Mouse (Mus musculus): Measurements from ENCODE around the gene 1700029J07Rik.
A peak's percentile ranks its signal among the peaks of the same experiment; 100 is the strongest.

1700029J07Rik gene

GRCm38 (mm10) chr8:45934582-45935014 lies 40.5 kb downstream of the 1700029J07Rik start, which contains the start of gene Ccdc110:
TSS of gene Ccdc110 (plus strand) at chr8:45934619.
- no peaks in the 10 kb centered on the region for H3K27me3 ChIP-seq (ENCODE audit: insufficient read depth, low read length)
- no peak within 1 kb of the TSS; the same call in 1 of the 2 replicates for H3K4me3 ChIP-seq (replicated peaks; ENCODE audit: low read length)
- no peaks in the 10 kb centered on the region for H3K36me3 ChIP-seq (ENCODE audit: insufficient read depth, low read length)
- peak; percentile 66 for TF ChIP-seq CTCF (conservative IDR thresholded peaks at IDR 0.05; ENCODE audit: low read length)
- no peak for TF ChIP-seq NANOG (IDR thresholded peaks at IDR 0.05; ENCODE audit: borderline replicate concordance, low read length)
- TF ChIP-seq POU5F1 (IDR thresholded peaks at IDR 0.05; ENCODE audit: borderline replicate concordance, low read length): no peak
- peaks cover 47% of the 10 kb centered on the region for H3K9me3 ChIP-seq (ENCODE audit: low read length)
- H3K4me1 ChIP-seq (replicated peaks; ENCODE audit: low read depth, low read length): peaks cover 8% of the 10 kb centered on the region; the same call in 1 of the 2 replicates

GRCm38 (mm10) chr8:45922116-45922515 lies 52.9 kb downstream of the 1700029J07Rik start:
- no peaks in the 10 kb centered on the region for H3K36me3 ChIP-seq (ENCODE audit: insufficient read depth, low read length)
- peaks cover 22% of the 10 kb centered on the region for H3K27me3 ChIP-seq (ENCODE audit: insufficient read depth, low read length)
- no peaks in the 10 kb centered on the region for H3K9me3 ChIP-seq (ENCODE audit: low read length)
- TF ChIP-seq POU5F1 (IDR thresholded peaks at IDR 0.05; ENCODE audit: borderline replicate concordance, low read length) (no peak), CTCF (conservative IDR thresholded peaks at IDR 0.05; ENCODE audit: low read length) (no peak), NANOG (IDR thresholded peaks at IDR 0.05; ENCODE audit: borderline replicate concordance, low read length) (no peak)
- H3K4me1 ChIP-seq (replicated peaks; ENCODE audit: low read depth, low read length): peaks cover 27% of the 10 kb centered on the region
- no peak overlapping the region for H3K4me3 ChIP-seq (replicated peaks; ENCODE audit: low read length)

GRCm38 (mm10) chr8:45920392-45920791 lies 54.7 kb downstream of the 1700029J07Rik start:
- H3K27me3 ChIP-seq (ENCODE audit: insufficient read depth, low read length): peaks cover 32% of the 10 kb centered on the region
- no peaks in the 10 kb centered on the region for H3K9me3 ChIP-seq (ENCODE audit: low read length)
- H3K4me1 ChIP-seq (replicated peaks; ENCODE audit: low read depth, low read length): peaks cover 34% of the 10 kb centered on the region
- TF ChIP-seq CTCF (conservative IDR thresholded peaks at IDR 0.05; ENCODE audit: low read length) (no peak), NANOG (IDR thresholded peaks at IDR 0.05; ENCODE audit: borderline replicate concordance, low read length) (no peak), POU5F1 (IDR thresholded peaks at IDR 0.05; ENCODE audit: borderline replicate concordance, low read length) (no peak)
- no peak overlapping the region for H3K4me3 ChIP-seq (replicated peaks; ENCODE audit: low read length)
- no peaks in the 10 kb centered on the region for H3K36me3 ChIP-seq (ENCODE audit: insufficient read depth, low read length)

GRCm38 (mm10) chr8:45918891-45919290 lies 56.2 kb downstream of the 1700029J07Rik start:
- H3K4me3 ChIP-seq (replicated peaks; ENCODE audit: low read length): peak overlapping the region; percentile 48
- H3K9me3 ChIP-seq (ENCODE audit: low read length): no peaks in the 10 kb centered on the region
- H3K36me3 ChIP-seq (ENCODE audit: insufficient read depth, low read length): no peaks in the 10 kb centered on the region
- peaks cover 34% of the 10 kb centered on the region for H3K4me1 ChIP-seq (replicated peaks; ENCODE audit: low read depth, low read length)
- TF ChIP-seq CTCF (conservative IDR thresholded peaks at IDR 0.05; ENCODE audit: low read length): no peak
- no peak for TF ChIP-seq NANOG (IDR thresholded peaks at IDR 0.05; ENCODE audit: borderline replicate concordance, low read length)
- TF ChIP-seq POU5F1 (IDR thresholded peaks at IDR 0.05; ENCODE audit: borderline replicate concordance, low read length): no peak
- H3K27me3 ChIP-seq (ENCODE audit: insufficient read depth, low read length): peaks cover 32% of the 10 kb centered on the region

GRCm38 (mm10) chr8:45917040-45917679 lies 57.9 kb downstream of the 1700029J07Rik start:
- no peak for TF ChIP-seq POU5F1 (IDR thresholded peaks at IDR 0.05; ENCODE audit: borderline replicate concordance, low read length)
- TF ChIP-seq CTCF (conservative IDR thresholded peaks at IDR 0.05; ENCODE audit: low read length): no peak
- no peak for TF ChIP-seq NANOG (IDR thresholded peaks at IDR 0.05; ENCODE audit: borderline replicate concordance, low read length)
- H3K27me3 ChIP-seq (ENCODE audit: insufficient read depth, low read length): peaks cover 32% of the 10 kb centered on the region
- H3K9me3 ChIP-seq (ENCODE audit: low read length): no peaks in the 10 kb centered on the region
- 0 out of 2 replicates have a peak overlapping the region, but pooled peaks have one; percentile 37 for H3K4me3 ChIP-seq (replicated peaks; ENCODE audit: low read length)
- no peaks in the 10 kb centered on the region for H3K36me3 ChIP-seq (ENCODE audit: insufficient read depth, low read length)
- peaks cover 34% of the 10 kb centered on the region for H3K4me1 ChIP-seq (replicated peaks; ENCODE audit: low read depth, low read length)

GRCm38 (mm10) chr8:45916496-45916895 lies 58.6 kb downstream of the 1700029J07Rik start:
- TF ChIP-seq CTCF (conservative IDR thresholded peaks at IDR 0.05; ENCODE audit: low read length): no peak
- TF ChIP-seq POU5F1 (IDR thresholded peaks at IDR 0.05; ENCODE audit: borderline replicate concordance, low read length): no peak
- TF ChIP-seq NANOG (IDR thresholded peaks at IDR 0.05; ENCODE audit: borderline replicate concordance, low read length): no peak
- H3K27me3 ChIP-seq (ENCODE audit: insufficient read depth, low read length): peaks cover 32% of the 10 kb centered on the region
- H3K9me3 ChIP-seq (ENCODE audit: low read length): no peaks in the 10 kb centered on the region
- H3K36me3 ChIP-seq (ENCODE audit: insufficient read depth, low read length): no peaks in the 10 kb centered on the region
- H3K4me3 ChIP-seq (replicated peaks; ENCODE audit: low read length): 0 out of 2 replicates have a peak overlapping the region, but pooled peaks have one; percentile 37
- H3K4me1 ChIP-seq (replicated peaks; ENCODE audit: low read depth, low read length): peaks cover 34% of the 10 kb centered on the region

GRCm38 (mm10) chr8:45913707-45914106 lies 61.3 kb downstream of the 1700029J07Rik start:
- no peaks in the 10 kb centered on the region for H3K36me3 ChIP-seq (ENCODE audit: insufficient read depth, low read length)
- peaks cover 17% of the 10 kb centered on the region for H3K4me1 ChIP-seq (replicated peaks; ENCODE audit: low read depth, low read length)
- no peak overlapping the region for H3K4me3 ChIP-seq (replicated peaks; ENCODE audit: low read length)
- no peak for TF ChIP-seq NANOG (IDR thresholded peaks at IDR 0.05; ENCODE audit: borderline replicate concordance, low read length)
- no peak for TF ChIP-seq CTCF (conservative IDR thresholded peaks at IDR 0.05; ENCODE audit: low read length)
- TF ChIP-seq POU5F1 (IDR thresholded peaks at IDR 0.05; ENCODE audit: borderline replicate concordance, low read length): no peak
- H3K27me3 ChIP-seq (ENCODE audit: insufficient read depth, low read length): peaks cover 21% of the 10 kb centered on the region
- no peaks in the 10 kb centered on the region for H3K9me3 ChIP-seq (ENCODE audit: low read length)

- no peaks in the 10 kb centered on the region for H3K4me1 ChIP-seq (replicated peaks; ENCODE audit: low read depth, low read length)
- peaks cover 6% of the 10 kb centered on the region; the same call in 1 of the 2 replicates for H3K27me3 ChIP-seq (ENCODE audit: insufficient read depth, low read length)
- no peaks in the 10 kb centered on the region for H3K9me3 ChIP-seq (ENCODE audit: low read length)
- TF ChIP-seq POU5F1 (IDR thresholded peaks at IDR 0.05; ENCODE audit: borderline replicate concordance, low read length) (no peak), CTCF (conservative IDR thresholded peaks at IDR 0.05; ENCODE audit: low read length) (no peak)
- H3K4me3 ChIP-seq (replicated peaks; ENCODE audit: low read length): no peak overlapping the region
- H3K36me3 ChIP-seq (ENCODE audit: insufficient read depth, low read length): no peaks in the 10 kb centered on the region
Measured at GRCm38 (mm10) chr8:45906251-45906619, 68.8 kb downstream of the 1700029J07Rik start.
